Mouse (Mus musculus) limb, embryonic 11.5 days (tissue): ENCODE results near the gene Uimc1. TPM values are rescaled to one million over a fixed set of nuclear protein-coding genes. Genes with fewer than 3 reads are reported as not detected.
"Not testable (repeated sequence)": the region's sequence is repeated elsewhere in the genome, so short reads cannot be mapped to it uniquely, and the experiment has no call there.

Source experiments
- ATAC-seq: fragments of 200-750 bp; cut with Nextera tagmentation; 2 replicates; pipeline ENCODE4 v1.8.0; 2017; ENCODE audit warnings: low read depth; ENCODE audit not compliant: insufficient number of reproducible peaks, low FRiP score, low TSS enrichment
- DNase-seq: peaks from one replicate; pipeline ENCODE4 v3.0.0-alpha.2; 2015; ENCODE audit warnings: low spot score
- H3K27ac ChIP-seq: fragments of 300-500 bp; sonication (generic); replicated peaks from 2 replicates; pipeline ENCODE4 v1.5.1; 2014; ENCODE audit warnings: low read depth, mild to moderate bottlenecking, low read length
- H3K27me3 ChIP-seq: fragments of 300-500 bp; sonication (generic); 2 replicates; pipeline ENCODE4 v1.6.1; 2014; ENCODE audit warnings: mild to moderate bottlenecking, low read length, mixed read lengths; ENCODE audit not compliant: control insufficient read depth, insufficient read depth
- H3K36me3 ChIP-seq: fragments of 300-500 bp; sonication (generic); 2 replicates; pipeline ENCODE4 v1.6.1; 2014; ENCODE audit warnings: mild to moderate bottlenecking, low read length, moderate library complexity, mixed read lengths; ENCODE audit not compliant: control insufficient read depth, insufficient read depth
- H3K4me1 ChIP-seq: fragments of 300-500 bp; sonication (generic); 2 replicates; pipeline ENCODE4 v1.6.1; 2014; ENCODE audit warnings: low read length, mixed read lengths; ENCODE audit not compliant: control insufficient read depth, insufficient read depth
- H3K4me2 ChIP-seq: fragments of 300-500 bp; sonication (generic); 2 replicates; pipeline ENCODE4 v1.6.1; 2014; ENCODE audit warnings: low read depth, mild to moderate bottlenecking, moderate library complexity; ENCODE audit not compliant: severe bottlenecking
- H3K4me3 ChIP-seq: fragments of 300-500 bp; sonication (generic); 2 replicates; pipeline ENCODE4 v1.5.1; 2014; ENCODE audit warnings: low read depth, low read length
- H3K9ac ChIP-seq: fragments of 300-500 bp; sonication (generic); 2 replicates; pipeline ENCODE4 v1.6.1; 2014; ENCODE audit warnings: mild to moderate bottlenecking, low read length
- H3K9me3 ChIP-seq: fragments of 300-500 bp; sonication (generic); 2 replicates; pipeline ENCODE4 v1.6.1; 2016; ENCODE audit warnings: low read length; ENCODE audit not compliant: control insufficient read depth
- WGBS: fragments of 180-500 bp; shearing (Covaris S2); extraction: QIAGEN DNeasy Blood & Tissue Kit; methylation state at CpG from one replicate; pipeline ENCODE4 v1.1.7; 2014; 5-methylcytosine and 5-hydroxymethylcytosine counted together
- polyA plus RNA-seq: library from polyadenylated mRNA; unstranded; fragments of >200 nt; fragmentation: Nextera tagmentation; extraction: Ambion mirVana; gene quantifications from 2 replicates; pipeline ENCODE4 v1.2.1, GENCODE M21; 2014

Uimc1 gene
- polyA plus RNA-seq, 1 experiment from 2014 or later, result 32.4 TPM

- DNase-seq (peak; percentile 21), ATAC-seq (no peak)
- H3K9me3 ChIP-seq, result no peaks in the 10 kb centered on the region
- peaks cover 6% of the 10 kb centered on the region; the same call in 1 of the 2 replicates for H3K4me1 ChIP-seq
- 19% methylated on average over 8 of the region's 8 CpGs for WGBS
- no peak overlapping the region for H3K27ac ChIP-seq
- H3K27me3 ChIP-seq, result no peaks in the 10 kb centered on the region
- peaks cover 2% of the 10 kb centered on the region; the same call in 1 of the 2 replicates for H3K36me3 ChIP-seq
- peak overlapping the region; percentile 69 for H3K4me2 ChIP-seq
- H3K9ac ChIP-seq, result peak overlapping the region; percentile 46
- peak overlapping the region; percentile 45 for H3K4me3 ChIP-seq
These were observed 6.0 kb upstream of the Uimc1 start for GRCm38 (mm10) chr13:55105953-55106691.

GRCm38 (mm10) chr13:55105045-55105952 is 5.2 kb upstream of the Uimc1 start, which contains the start of gene Zfp346:
Gene Zfp346 (plus strand): TSS chr13:55105311.
- Histone ChIP-seq H3K9me3 (no peaks in the 10 kb centered on the region), H3K4me1 (peaks cover 6% of the 10 kb centered on the region; the same call in 1 of the 2 replicates), H3K9ac (peak within 1 kb of the TSS; percentile 46), H3K36me3 (peaks cover 2% of the 10 kb centered on the region; the same call in 1 of the 2 replicates), H3K27ac (peak within 1 kb of the TSS; percentile 43), H3K4me3 (peak within 1 kb of the TSS; percentile 45), H3K4me2 (peak within 1 kb of the TSS; percentile 69), H3K27me3 (no peaks in the 10 kb centered on the region)
- ATAC-seq (peak; percentile 92), DNase-seq (peak; percentile 98)
- under 1% methylated on average over 65 of the region's 66 CpGs for WGBS

GRCm38 (mm10) chr13:55103351-55103750 is 3.3 kb upstream of the Uimc1 start:
- no peak for ATAC-seq
- Histone ChIP-seq H3K27me3 (no peaks in the 10 kb centered on the region), H3K4me1 (peaks cover 6% of the 10 kb centered on the region), H3K9me3 (no peaks in the 10 kb centered on the region), H3K27ac (no peak overlapping the region), H3K4me2 (no peak overlapping the region), H3K9ac (no peak overlapping the region), H3K36me3 (peaks cover 2% of the 10 kb centered on the region; the same call in 1 of the 2 replicates), H3K4me3 (no peak overlapping the region)
- no peak for DNase-seq
- WGBS, result 80% methylated on average over 2 of the region's 2 CpGs

GRCm38 (mm10) chr13:55102366-55102765 is 2.3 kb upstream of the Uimc1 start:
- no peaks in the 10 kb centered on the region for H3K27me3 ChIP-seq
- no peak overlapping the region for H3K9ac ChIP-seq
- peak; percentile 12 for DNase-seq
- no peak for ATAC-seq
- peaks cover 6% of the 10 kb centered on the region for H3K4me1 ChIP-seq
- WGBS, result 93% methylated on average over 3 of the region's 3 CpGs
- H3K27ac ChIP-seq, result no peak overlapping the region
- no peaks in the 10 kb centered on the region for H3K36me3 ChIP-seq
- H3K9me3 ChIP-seq, result no peaks in the 10 kb centered on the region
- no peak overlapping the region for H3K4me3 ChIP-seq
- no peak overlapping the region for H3K4me2 ChIP-seq

- H3K4me1 ChIP-seq, result peaks cover 6% of the 10 kb centered on the region
- WGBS, result 95% methylated on average over 11 of the region's 11 CpGs
These were observed 1.5 kb upstream of the Uimc1 start for GRCm38 (mm10) chr13:55101627-55102026.

GRCm38 (mm10) chr13:55099066-55099725 is 904 bp downstream of the Uimc1 start:
- WGBS, result 37% methylated on average over 20 of the region's 20 CpGs
- DNase-seq, result peak; percentile 50

More at GRCm38 (mm10) chr13:55101627-55102026, 1.5 kb upstream of the Uimc1 start:
- DNase-seq, result peak; percentile 19
- no peak overlapping the region for H3K9ac ChIP-seq
- H3K27me3 ChIP-seq, result no peaks in the 10 kb centered on the region
- no peak overlapping the region for H3K4me3 ChIP-seq
- no peak overlapping the region for H3K27ac ChIP-seq
- no peak overlapping the region for H3K4me2 ChIP-seq
- no peaks in the 10 kb centered on the region for H3K9me3 ChIP-seq
- no peaks in the 10 kb centered on the region for H3K36me3 ChIP-seq
- no peak for ATAC-seq

GRCm38 (mm10) chr13:55097841-55098240 is 2.3 kb downstream of the Uimc1 start:
- not testable (repeated sequence) for H3K9ac ChIP-seq, H3K27me3 ChIP-seq, H3K36me3 ChIP-seq, H3K27ac ChIP-seq, DNase-seq, ATAC-seq, H3K4me1 ChIP-seq, H3K4me3 ChIP-seq, H3K4me2 ChIP-seq, H3K9me3 ChIP-seq
- 91% methylated on average over 3 of the region's 3 CpGs for WGBS

More at GRCm38 (mm10) chr13:55099066-55099725, 904 bp downstream of the Uimc1 start:
- no peaks in the 10 kb centered on the region for H3K9me3 ChIP-seq
- no peaks in the 10 kb centered on the region for H3K36me3 ChIP-seq
- peak overlapping the region; percentile 69 for H3K4me2 ChIP-seq
- no peak for ATAC-seq
- H3K27me3 ChIP-seq, result no peaks in the 10 kb centered on the region
- H3K9ac ChIP-seq, result peak overlapping the region; percentile 92
- no peaks in the 10 kb centered on the region; the same call in 1 of the 2 replicates for H3K4me1 ChIP-seq
- peak overlapping the region; percentile 77 for H3K4me3 ChIP-seq
- H3K27ac ChIP-seq, result peak overlapping the region; percentile 88; the same call in 1 of the 2 replicates

- 92% methylated on average over 4 of the region's 4 CpGs for WGBS
- no peak for ATAC-seq
- no peak overlapping the region for H3K9ac ChIP-seq
- no peak overlapping the region for H3K4me3 ChIP-seq
- H3K4me2 ChIP-seq, result no peak overlapping the region
- no peak for DNase-seq
- no peaks in the 10 kb centered on the region for H3K27me3 ChIP-seq
- no peak overlapping the region for H3K27ac ChIP-seq
- no peaks in the 10 kb centered on the region for H3K9me3 ChIP-seq
- H3K36me3 ChIP-seq, result peaks cover 2% of the 10 kb centered on the region; the same call in 1 of the 2 replicates
- H3K4me1 ChIP-seq, result no peaks in the 10 kb centered on the region
These were observed 7.5 kb downstream of the Uimc1 start for GRCm38 (mm10) chr13:55092588-55092987.
